Mouse (Mus musculus) gastrocnemius, postnatal 4 days (tissue): Measurements from ENCODE around the gene Nup85. TPM values are rescaled to one million over a fixed set of nuclear protein-coding genes. Genes with fewer than 3 reads are reported as not detected.

Experiments used
- DNase-seq, 2 experiments: peaks; one replicate each; pipeline ENCODE4 v3.0.0; 2021 to 2022; ENCODE audit warnings: low spot score in 2 of 2, mixed read lengths in 2 of 2
- total RNA-seq, 2 experiments: library from RNA; stranded (reverse); gene quantifications; 2 replicates each; pipeline ENCODE4 v1.2.3; 2021

Nup85 gene
- total RNA-seq, 2 experiments from 2014 or later = 43.4 to 45.2 TPM

GRCm38 (mm10) chr11:115630532-115631504, 66.6 kb downstream of the Nup85 start:
- no peak for DNase-seq

DNA sequence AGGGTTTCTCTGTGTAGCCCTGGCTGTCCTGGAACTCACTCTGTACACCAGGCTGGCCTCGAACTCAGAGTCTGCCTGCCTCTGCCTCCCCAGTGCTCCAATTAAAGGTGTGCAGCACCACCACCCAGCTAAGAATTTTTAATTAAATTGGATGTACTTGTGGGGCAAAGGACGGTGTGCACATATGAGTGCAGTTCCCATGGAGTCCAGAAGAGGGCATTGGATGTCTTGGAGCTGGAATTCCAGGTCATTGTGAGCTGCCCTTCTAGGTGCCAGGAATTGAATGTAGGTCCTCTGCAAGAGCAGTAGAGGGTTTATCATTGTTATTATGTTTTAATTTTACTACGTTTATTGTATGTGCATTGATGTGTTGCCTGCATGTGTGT, 67.3 kb downstream of the Nup85 start:
- DNase-seq = no peak

DNA sequence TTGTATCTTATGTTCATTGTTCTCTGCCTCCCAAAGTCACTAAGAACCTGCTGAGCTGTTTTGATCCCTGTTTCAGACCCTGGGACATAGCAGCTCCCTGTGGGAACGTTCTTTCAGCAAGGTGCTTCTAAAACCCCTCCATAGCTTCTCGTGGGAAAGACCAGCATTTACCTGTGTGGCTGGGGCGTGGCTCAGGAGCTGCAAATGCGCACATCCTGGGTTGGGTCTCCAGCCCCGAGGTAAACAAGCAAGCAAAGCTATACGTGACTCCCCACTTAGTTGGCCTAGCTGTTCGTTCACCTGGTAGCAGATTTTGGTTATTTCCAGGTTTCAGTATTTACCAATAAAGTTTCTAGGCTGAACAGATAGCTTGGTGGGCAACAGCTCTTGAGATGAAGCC, 68.0 kb downstream of the Nup85 start:
- DNase-seq = no peak

GRCm38 (mm10) chr11:115632862-115633261, 68.6 kb downstream of the Nup85 start:
- no peak for DNase-seq

Other genes starting within 250 kb of the Nup85 start
- not detected for gene Ush1g, start 242.4 kb upstream of the Nup85 start, total RNA-seq
- not detected for gene Otop3, start 229.7 kb upstream of the Nup85 start, total RNA-seq
- gene Hid1, start 196.7 kb upstream of the Nup85 start, total RNA-seq = 1 to 10 TPM; 7.2 to 9.0 TPM
- 10 to 100 TPM; 19.4 to 22.2 TPM for gene Cdr2l, start 182.5 kb upstream of the Nup85 start, total RNA-seq
- gene Mrpl58, start 160.7 kb upstream of the Nup85 start, total RNA-seq = 10 to 100 TPM; 89.6 to 94.0 TPM
- gene Atp5h, start 144.5 kb upstream of the Nup85 start, total RNA-seq = 100 to 1,000 TPM; 763 to 790 TPM
- gene Kctd2, start 144.3 kb upstream of the Nup85 start, total RNA-seq = 10 to 100 TPM; 21.4 to 21.6 TPM
- gene Trim80, start 123.9 kb upstream of the Nup85 start, total RNA-seq = not detected
- not detected for gene Slc16a5, start 102.0 kb upstream of the Nup85 start, total RNA-seq
- 1 to 10 TPM; 2.1 to 3.4 TPM for gene Armc7, start 88.8 kb upstream of the Nup85 start, total RNA-seq
- 10 to 100 TPM; 20.1 to 23.0 TPM for gene Nt5c, start 72.6 kb upstream of the Nup85 start, total RNA-seq
- gene Jpt1, start 50.0 kb upstream of the Nup85 start, total RNA-seq = 100 to 1,000 TPM; 251 to 285 TPM
- 100 to 1,000 TPM; 230 to 244 TPM for gene Sumo2, start 28.2 kb upstream of the Nup85 start, total RNA-seq
- gene Mrps7, start 39.5 kb downstream of the Nup85 start, total RNA-seq = 10 to 100 TPM; 70.9 to 73.2 TPM
- gene Gga3, start 39.6 kb downstream of the Nup85 start, total RNA-seq = 10 to 100 TPM; 15.9 to 21.8 TPM
- 10 to 100 TPM; 29.7 to 31.9 TPM for gene Mif4gd, start 48.5 kb downstream of the Nup85 start, total RNA-seq
- 10 to 100 TPM; 24.0 to 27.4 TPM for gene Slc25a19, start 63.9 kb downstream of the Nup85 start, total RNA-seq
- 100 to 1,000 TPM; 106 to 116 TPM for gene Grb2, start 144.2 kb downstream of the Nup85 start, total RNA-seq
- gene Tmem94, start 201.0 kb downstream of the Nup85 start, total RNA-seq = 10 to 100 TPM; 51.9 to 57.3 TPM
- gene Caskin2, start 249.2 kb downstream of the Nup85 start, total RNA-seq = 10 to 100 TPM; 26.1 to 26.8 TPM